Mouse (Mus musculus) heart, postnatal 36 days (tissue): Measurements from ENCODE around the gene Synpo2. TPM values are rescaled to one million over a fixed set of nuclear protein-coding genes. Genes with fewer than 3 reads are reported as not detected.

Experiments
- DNase-seq, 2 experiments: peaks; one replicate each; pipeline ENCODE4 v3.0.0; 2021 to 2022
- intact Hi-C: fragments of 180-260 bp; cut with DNase I; formaldehyde crosslinking; loops from one replicate; pipeline ENCODE4 v1.15.1; 2025
- total RNA-seq, 2 experiments: library from RNA; stranded (reverse); gene quantifications; 2 replicates each; pipeline ENCODE4 v1.2.3; 2021

Synpo2 gene
- total RNA-seq, 2 experiments from 2014 or later: 78.2 to 80.5 TPM

GRCm38 (mm10) chr3:123172151-123172550 lies 63.8 kb downstream of the Synpo2 start:
- no peak for DNase-seq
- intact Hi-C loops: no loop called here

DNA sequence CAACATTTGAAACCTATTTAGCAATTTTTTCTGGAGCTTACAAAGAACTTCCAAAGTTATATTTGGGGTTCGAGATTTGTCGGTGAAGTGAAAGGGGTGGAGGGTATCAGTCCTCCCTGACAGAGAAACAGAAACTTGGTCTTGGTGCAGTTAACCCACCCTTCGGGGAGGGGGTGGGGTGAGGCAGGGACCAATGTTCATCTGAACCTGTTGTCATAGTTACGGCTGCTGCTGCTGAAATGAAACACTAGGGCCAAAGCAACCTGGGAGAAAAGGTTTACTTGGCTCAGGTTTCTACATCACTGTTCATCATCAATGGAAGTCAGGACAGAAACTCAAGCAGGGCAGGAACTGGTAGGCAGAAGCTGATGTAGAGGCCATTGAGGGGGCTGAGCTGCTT lies 66.6 kb downstream of the Synpo2 start:
- DNase-seq: no peak
- intact Hi-C loops: loop anchor here (5.0 kb wide), 1 partner anchor 203 kb away; no protein-coding TSS in a partner anchor

- intact Hi-C loops: loop anchor here (1.0 to 5.0 kb wide), 3 partner anchors 65 to 203 kb away; no protein-coding TSS in a partner anchor
These were observed 67.1 kb downstream of the Synpo2 start for GRCm38 (mm10) chr3:123168815-123169214.

DNA sequence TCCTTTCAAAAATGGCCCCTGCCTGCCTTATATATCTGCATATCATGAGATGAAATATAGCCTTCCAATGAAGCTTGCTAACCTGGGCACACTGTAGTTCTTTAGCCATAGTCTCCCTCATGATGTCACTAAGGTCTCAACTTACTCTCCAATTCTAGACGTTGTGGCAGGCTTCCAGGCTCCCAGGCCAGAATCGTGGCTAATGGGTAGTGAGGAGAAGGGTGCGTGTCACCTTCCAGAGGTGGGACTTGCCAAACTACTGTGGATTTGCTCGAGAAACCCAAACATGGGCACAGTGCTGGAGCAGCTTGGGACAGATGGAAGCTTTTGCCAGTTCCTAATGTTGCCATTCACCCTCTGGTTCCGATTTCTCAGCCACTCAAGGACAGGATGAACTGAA lies 69.5 kb downstream of the Synpo2 start:
- intact Hi-C loops: loop anchor here (5.0 kb wide), 1 partner anchor 206 kb away; no protein-coding TSS in a partner anchor
- DNase-seq: no peak

More at GRCm38 (mm10) chr3:123168815-123169214, 67.1 kb downstream of the Synpo2 start:
- peak; percentile 56 to 67 for DNase-seq

GRCm38 (mm10) chr3:123164183-123164582 lies 71.8 kb downstream of the Synpo2 start:
- intact Hi-C loops: loop anchor here (5.0 kb wide), 2 partner anchors 188 to 343 kb away; no protein-coding TSS in a partner anchor

DNA sequence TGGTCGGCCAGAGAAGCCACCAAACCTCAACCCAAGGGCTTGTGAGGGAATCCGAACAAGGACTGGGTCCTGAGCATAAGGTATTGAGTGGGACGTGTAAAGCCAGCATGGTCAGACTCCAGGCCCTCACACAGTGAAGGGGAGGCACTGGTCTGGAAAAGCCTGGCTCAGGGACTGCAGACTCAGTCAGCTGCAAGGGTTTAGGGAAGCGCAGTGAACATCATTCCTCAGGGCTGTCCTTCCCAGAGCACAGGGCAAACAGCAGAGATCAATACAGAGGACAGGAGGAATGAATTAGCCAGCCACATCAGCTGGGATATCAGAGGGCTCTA lies 72.8 kb downstream of the Synpo2 start:
- no peak for DNase-seq
- intact Hi-C loops: loop anchor here (5.0 kb wide), 2 partner anchors 189 to 344 kb away; no protein-coding TSS in a partner anchor

More at GRCm38 (mm10) chr3:123164183-123164582, 71.8 kb downstream of the Synpo2 start:
- no peak for DNase-seq

DNA sequence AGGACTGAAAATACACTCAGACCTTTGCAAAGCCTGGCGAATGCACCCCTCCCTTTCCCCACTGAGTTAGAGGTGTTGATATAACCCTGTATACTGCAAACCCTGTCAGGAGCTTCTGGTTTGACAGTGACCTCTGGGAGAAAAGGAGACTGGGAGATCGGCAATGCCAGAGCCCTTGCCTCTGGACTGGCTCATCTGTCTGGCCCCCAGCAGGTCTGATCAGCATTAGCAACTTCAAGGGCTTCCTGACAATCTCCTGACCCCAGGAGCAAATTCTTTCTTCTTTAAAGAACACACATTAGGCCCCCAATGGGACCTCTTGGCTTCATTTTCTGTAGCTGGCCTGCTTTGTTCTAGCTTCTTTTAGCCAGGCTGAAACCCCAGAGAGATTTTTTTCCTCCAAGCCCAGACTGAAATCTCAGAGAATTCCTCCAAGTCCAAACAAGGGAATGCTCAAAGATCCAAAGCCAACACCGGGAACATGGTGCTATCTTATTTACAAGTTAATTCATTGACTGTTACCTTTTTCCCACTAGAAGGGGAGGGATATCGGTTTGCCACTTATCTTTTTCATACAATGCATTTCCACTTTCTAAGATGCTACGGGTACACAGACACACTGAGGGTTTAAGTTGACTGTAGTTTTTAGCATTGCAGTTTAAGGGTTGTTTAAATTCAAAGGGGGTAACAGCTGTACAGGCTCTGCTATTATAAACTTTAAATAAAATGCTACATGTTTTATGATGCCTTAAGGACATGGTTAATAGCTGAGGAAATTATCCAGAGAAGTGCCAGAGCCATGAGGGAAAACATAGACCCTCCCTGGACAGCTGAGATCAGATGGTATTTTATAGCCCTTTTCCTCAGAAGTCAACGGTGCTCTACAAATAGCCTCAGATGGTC lies 73.4 kb downstream of the Synpo2 start:
- intact Hi-C loops: loop anchor here (5.0 kb wide), 2 partner anchors 190 to 345 kb away; no protein-coding TSS in a partner anchor

GRCm38 (mm10) chr3:123160792-123161191 lies 75.2 kb downstream of the Synpo2 start:
- intact Hi-C loops: loop anchor here (5.0 kb wide), 2 partner anchors 192 to 347 kb away; no protein-coding TSS in a partner anchor
- peak in 1 of 2 experiments; percentile 46 for DNase-seq

More for the DNA sequence above, 73.4 kb downstream of the Synpo2 start:
- no peak for DNase-seq

DNA sequence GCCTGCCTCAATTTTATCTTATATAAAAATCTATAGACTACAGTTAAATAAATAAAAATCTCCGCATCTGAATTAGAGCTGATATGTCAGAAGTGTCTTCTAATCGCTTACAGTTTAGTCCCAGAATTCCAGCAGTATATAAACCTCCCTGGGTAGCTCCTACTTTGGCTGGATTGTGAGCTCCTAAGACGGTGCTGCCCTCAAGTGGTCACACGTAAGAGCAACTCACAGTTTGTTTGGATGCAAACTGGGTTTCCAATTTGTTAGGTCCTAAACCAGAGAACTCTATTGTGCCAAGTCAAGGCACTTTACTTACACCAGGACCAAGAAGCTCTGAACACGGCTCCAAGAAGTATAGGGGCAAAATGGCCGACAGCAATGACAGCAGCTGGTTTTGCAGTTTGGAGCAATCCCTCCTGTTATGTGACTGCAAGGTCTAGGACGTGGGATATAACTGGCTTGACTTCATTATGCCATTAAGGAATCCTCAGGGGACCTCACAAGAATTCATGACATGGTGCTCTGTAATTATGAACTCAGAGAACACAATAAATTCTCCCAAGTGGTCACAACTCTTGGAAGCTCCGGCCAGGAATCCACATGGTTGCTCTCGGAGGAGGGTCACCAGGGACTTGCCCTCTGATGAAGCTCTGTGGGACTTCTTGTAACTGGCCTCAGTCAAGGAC lies 76.7 kb downstream of the Synpo2 start:
- intact Hi-C loops: loop anchor here (1.0 to 5.0 kb wide), 5 partner anchors 42 to 220 kb away; partner anchors contain the start of genes Myoz2 and Usp53
- DNase-seq: peak; percentile 64 to 65

- DNase-seq: peak in 1 of 2 experiments; percentile 53
- intact Hi-C loops: loop anchor here (2.0 to 5.0 kb wide), 4 partner anchors 42 to 176 kb away; partner anchors contain the start of genes Myoz2 and Usp53
These were observed 77.4 kb downstream of the Synpo2 start for GRCm38 (mm10) chr3:123158579-123158978.

DNA sequence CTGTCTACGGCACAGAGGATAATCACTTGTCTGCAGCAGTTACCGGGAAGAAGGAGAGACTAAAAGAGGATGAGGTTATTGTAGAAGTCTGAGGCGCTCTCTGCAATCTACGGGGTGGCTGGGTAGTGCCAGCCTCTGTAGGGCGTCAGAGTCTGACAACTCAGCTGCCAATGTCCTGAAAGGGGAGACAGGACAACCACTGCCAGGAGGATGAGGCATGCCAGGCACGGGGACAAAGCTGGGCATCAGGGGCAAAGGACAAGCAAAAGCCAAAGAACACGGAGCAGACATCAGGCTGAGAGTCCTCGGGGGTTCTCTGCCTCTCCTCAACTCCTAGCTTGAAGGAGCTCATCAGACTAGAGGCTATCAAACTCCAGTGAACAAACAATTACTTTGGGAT lies 82.6 kb downstream of the Synpo2 start:
- no peak for DNase-seq
- intact Hi-C loops: no loop called here

DNA sequence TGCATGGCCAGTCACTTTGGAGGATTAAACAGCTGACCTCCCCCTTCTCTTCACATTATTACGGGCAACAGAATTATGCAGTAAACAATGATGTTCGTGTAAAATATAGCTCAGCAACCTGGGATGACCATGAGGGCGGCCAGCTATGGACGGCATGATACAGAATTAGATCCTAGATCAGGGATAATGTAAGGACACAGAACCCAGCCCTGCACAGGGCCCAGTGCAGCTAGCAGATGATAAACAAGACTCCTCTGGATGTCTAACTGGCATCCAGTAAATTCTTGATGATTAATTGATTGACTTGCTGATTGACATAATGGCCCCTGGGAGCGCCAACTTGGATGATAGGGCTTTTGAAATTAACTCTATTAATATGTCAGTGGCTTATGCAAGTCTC lies 83.0 kb downstream of the Synpo2 start:
- DNase-seq: no peak
- intact Hi-C loops: no loop called here

GRCm38 (mm10) chr3:123150523-123151135 lies 85.3 kb downstream of the Synpo2 start:
- DNase-seq: no peak
- intact Hi-C loops: no loop called here

- no peak for DNase-seq
- intact Hi-C loops: no loop called here
These were observed 86.4 kb downstream of the Synpo2 start for GRCm38 (mm10) chr3:123149380-123150162.

- DNase-seq: no peak
- intact Hi-C loops: no loop called here
These were observed 87.3 kb downstream of the Synpo2 start for GRCm38 (mm10) chr3:123148641-123149040.

DNA sequence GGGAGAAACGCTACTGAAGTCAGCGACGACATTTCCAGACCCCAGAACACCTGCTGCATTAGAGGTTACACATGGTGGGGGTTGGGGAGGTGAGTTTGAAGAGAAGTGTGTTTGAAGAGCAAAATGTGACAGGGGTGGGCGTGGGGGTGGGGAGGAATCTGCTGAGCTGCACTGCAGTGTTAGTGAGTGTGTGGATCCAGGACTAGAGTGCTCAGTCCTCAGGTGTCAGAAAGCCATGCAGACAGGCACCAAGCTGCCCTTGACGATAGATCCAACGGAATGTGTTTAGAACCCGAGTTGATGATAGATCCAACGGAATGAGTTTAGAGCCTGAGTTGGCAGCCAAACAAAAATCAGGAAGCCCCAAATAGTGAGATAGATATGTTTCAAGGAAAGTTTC lies 89.4 kb downstream of the Synpo2 start:
- intact Hi-C loops: no loop called here
- DNase-seq: no peak

GRCm38 (mm10) chr3:123145942-123146341 lies 90.0 kb downstream of the Synpo2 start:
- intact Hi-C loops: no loop called here
- no peak for DNase-seq

GRCm38 (mm10) chr3:123143412-123143811 lies 92.5 kb downstream of the Synpo2 start:
- DNase-seq: no peak
- intact Hi-C loops: no loop called here

- DNase-seq: no peak
- intact Hi-C loops: no loop called here
These were observed 93.7 kb downstream of the Synpo2 start for GRCm38 (mm10) chr3:123142298-123142697.

- DNase-seq: no peak
- intact Hi-C loops: no loop called here
These were observed 94.9 kb downstream of the Synpo2 start for GRCm38 (mm10) chr3:123141069-123141468.
